Mouse (Mus musculus) spleen, postnatal 36 days (tissue): ENCODE data around the gene Aldh1l1.

ENCODE experiments used
- DNase-seq, 2 experiments: peaks; one replicate each; pipeline ENCODE4 v3.0.0; 2022; ENCODE audit warnings: low spot score in 2 of 2, mixed read lengths in 1 of 2

Gene Aldh1l1

DNA sequence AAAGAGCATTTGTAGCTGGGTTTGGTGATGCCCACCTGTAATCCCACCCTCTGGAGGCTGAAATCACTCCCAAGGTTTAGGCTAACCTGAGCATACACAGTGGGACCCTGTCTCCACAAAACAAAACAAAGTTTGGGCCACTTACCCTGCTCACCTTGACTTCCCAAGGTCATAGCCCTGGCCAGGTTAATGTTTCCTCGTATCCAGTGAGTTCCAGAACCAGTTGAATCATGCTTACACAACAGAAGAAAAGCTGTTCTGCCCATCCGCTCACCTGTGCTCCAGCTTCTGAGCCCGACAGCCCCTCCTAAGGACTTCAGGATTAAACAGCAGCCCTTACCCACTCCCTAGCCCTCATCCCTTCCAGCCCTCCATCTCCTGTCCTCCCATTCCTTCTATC is 60.8 kb downstream of the Aldh1l1 start:
- DNase-seq = no peak

DNA sequence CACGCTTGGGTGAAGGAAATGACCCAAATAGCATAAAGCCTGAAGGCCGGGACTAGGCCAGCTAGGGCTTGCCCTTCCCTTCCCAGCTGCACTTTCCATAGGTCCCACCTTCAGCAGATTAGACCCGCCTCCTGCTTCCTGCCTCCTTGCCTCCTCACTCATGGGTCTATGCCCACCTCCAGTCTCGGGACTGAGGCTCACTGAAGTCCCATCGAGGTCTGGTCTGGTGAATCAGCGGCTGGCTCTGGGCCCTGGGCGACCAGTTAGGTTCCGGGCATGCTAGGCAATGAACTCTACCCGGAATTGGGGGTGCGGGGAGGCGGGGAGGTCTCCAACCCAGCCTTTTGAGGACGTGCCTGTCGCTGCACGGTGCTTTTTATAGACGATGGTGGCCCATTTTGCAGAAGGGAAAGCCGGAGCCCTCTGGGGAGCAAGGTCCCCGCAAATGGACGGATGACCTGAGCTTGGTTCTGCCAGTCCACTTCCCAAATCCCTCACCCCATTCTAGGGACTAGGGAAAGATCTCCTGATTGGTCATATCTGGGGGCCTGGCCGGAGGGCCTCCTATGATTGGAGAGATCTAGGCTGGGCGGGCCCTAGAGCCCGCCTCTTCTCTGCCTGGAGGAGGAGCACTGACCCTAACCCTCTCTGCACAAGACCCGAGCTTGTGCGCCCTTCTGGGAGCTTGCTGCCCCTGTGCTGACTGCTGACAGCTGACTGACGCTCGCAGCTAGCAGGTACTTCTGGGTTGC is 64.1 kb downstream of the Aldh1l1 start:
- no peak for DNase-seq

DNA sequence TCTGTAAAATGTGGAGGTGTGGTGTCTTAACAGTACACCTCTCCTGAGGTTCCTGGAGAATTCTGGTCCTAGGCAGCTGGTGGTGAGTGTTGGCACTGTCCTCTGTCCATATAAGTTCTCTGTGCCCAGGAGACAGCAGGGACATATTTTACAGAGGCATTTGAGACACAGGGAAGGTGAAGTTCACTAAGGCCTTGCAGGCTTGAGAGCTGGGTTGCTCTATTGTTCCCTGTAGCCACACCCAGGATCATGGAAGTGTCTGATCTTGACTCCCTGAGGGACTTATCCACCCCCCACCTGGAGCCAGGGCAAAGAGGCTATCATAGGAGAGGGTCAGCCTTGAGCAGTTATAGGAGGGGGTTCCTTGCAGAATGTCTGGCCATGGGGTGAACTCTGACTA is 65.0 kb downstream of the Aldh1l1 start:
- no peak for DNase-seq

DNA sequence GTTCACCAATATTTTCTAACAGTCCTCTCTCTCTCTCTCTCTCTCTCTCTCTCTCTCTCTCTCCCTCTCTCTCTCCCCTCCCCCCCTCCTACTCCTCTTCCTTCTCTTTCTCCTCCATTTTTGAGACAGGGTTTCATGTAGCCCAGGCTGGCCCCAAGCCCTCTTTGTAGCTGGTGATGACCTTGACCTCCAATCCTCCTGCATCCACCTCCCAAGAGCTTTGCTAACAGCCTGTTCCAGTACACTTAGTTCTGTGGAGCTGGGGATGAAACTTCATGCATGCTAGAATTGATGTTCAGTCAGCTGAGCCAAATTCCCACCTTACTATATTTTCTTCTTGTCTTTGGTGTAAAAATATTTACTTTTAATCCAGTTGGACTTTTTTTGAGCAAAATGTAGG is 67.0 kb downstream of the Aldh1l1 start:
- no peak for DNase-seq

DNA sequence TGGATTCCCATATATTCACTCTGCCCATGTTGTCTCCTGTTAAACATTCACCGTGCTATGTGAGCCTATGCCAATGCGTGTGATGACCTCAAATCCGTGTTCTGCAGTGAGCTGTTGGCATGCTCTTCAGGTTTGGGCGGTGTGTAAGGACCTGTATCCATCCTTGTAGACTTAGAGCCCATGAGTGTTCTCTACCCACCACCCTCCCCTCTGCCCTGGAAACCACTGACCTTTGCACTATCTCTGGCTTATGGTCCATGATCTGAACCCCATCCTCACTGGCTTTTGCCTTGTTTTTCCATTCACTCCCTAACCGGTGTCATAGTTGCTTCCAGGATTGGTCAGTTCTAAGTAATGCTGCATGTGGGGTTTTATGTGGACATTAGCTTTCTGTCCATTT is 67.5 kb downstream of the Aldh1l1 start:
- DNase-seq = no peak

DNA sequence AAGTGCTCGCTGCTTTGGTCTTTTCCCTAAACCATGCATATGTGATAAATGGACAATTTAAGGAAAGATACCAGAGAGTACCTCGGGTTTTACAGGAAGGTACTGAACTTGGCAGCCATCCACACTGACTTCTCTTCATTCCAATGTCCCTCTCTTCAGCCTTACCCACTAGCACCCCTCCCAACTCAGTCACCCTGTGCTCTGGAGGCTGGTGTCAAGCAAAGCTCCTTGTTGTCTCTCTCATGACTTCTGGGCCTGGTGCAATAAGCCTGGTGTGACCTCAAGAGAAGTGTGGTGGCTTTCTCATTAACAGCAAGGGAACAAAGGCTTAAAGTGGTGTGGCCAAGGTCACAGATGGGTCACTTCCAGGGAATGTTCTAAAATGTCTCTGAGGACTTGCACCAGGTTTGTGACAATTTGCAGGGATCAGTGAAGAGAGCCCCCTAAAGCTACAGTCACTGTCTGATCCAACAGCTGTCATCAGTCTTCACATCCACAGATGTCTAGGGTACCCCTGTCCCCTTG is 70.4 kb downstream of the Aldh1l1 start:
- no peak for DNase-seq

DNA sequence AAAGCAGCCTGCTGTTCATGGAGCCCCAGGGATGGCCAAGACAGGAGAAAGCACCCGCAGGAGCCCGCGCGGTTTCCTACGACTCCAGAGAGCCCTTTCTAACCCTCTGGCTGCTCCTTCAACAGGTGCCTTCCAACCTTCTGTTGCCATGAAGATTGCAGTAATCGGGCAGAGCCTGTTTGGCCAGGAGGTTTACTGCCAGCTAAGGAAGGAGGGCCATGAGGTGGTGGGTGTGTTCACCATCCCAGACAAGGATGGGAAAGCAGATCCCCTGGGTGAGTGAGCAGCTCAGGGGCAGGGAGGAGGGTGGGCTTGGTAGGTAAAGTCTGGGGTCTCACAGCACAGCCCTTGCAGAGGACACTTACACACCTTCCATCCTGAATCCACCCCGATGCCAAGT is 70.8 kb downstream of the Aldh1l1 start:
- no peak for DNase-seq

DNA sequence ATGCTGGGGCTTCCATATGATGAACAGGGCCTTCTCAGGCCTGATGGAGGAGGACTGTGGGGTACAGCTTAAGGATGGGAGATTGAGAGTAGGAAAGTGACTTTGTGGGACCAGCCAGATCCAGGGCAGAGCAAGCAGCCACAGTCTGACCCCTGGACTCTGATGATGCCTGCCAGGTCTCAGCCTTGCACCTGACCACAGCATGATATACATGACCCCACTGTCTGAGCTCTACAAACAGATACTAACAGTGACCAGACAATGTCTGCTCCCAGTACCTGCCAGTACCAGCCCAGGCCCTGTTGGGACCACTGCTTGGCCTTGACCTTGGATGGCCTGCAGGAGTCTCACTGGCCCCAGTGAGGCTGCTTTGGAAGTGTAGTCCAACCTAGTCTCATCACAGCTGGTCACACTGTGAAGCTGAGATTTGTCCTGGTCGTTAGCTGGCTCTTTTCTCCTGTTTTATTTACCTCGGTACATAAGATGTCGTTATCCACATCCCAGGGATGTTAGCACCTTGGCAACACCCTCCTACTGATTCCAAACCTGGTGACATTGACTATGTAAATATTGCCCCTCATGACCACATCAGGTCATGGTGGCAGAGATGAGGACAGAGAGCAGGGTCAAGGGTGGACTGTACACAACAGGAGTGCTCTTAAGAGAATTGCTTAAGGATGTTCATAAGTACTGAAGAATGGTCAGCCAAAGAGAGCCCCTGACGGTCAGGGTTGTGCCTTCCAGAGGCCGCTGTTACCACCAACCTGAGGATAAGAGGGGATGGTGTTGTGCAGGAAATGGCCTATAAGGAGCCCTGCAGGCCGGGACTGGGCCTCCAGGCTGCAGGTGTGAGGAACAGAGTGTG is 71.8 kb downstream of the Aldh1l1 start:
- no peak for DNase-seq

DNA sequence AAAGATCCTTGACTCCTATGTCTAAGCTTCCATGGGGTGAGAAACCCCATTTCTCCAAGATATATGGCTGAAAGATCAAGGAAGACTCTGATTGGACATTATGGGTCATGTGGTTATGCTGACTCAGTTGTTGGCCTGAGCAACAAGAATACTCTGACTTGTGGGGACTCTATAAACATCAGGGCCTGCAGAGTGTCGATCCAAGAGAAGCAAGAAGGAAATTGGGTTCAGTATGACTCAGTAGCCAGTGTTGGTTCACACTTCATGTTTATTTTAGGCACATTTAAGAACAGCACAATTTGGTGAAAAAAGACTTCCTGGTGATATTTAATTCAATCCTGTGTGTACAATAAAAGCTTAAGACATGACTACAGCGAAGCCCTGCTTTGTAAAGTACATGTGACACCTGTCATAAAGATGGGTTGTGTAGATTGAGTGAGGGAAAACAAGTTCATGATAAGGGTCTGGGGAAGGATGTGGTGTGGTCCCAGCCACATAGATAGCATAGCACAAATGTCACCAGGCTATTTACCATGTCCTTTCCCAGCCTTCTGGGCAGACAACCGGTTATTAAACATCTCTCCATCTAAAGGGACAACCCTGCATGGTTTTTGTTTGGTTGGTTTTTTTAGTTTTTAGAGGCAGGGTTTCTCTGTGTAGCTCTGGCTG is 74.3 kb downstream of the Aldh1l1 start:
- no peak for DNase-seq

DNA sequence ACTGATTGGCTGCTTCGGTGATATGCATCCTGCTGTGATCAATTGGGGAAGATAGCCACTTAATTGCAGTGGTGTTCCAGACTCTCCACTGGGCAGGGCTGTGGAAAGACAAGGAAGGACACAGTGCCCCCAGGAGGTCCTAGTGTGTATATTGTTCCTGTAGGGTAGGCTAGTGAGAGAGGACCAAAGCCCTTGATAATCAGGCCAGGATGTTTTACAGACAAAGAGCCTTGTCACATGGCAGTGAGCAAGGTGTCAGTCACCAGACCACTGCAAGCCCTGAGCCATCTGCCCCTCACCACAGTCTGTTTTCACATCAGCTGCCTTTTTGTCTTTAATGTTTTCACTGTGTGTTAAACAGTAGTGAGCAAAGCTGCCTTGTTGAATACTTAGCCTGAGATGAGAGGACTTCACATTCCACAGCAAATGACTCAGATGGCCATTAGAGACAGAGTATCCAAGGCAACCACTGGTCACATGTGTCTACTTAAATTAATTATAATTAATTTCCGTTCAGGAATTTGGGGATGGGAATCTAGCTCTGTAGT is 75.1 kb downstream of the Aldh1l1 start:
- DNase-seq = no peak

DNA sequence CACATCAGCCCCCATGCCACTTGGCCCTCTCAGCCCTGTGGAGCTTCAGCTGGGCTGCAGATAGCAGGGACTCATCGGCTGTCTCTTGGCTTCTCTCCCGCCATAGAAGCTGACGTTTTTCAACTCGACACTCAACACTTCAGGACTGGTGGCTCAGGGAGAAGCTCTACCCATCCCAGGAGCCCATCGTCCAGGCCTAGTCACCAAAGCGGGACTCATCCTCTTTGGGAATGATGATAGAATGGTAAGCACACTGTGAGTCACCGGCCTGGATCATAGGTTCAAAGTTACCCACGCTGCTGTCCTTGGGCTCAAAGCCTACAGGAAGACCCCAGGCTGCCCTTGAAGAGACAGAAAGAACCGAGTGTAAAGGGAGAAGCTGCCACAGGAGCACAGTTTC is 78.0 kb downstream of the Aldh1l1 start:
- DNase-seq = no peak

DNA sequence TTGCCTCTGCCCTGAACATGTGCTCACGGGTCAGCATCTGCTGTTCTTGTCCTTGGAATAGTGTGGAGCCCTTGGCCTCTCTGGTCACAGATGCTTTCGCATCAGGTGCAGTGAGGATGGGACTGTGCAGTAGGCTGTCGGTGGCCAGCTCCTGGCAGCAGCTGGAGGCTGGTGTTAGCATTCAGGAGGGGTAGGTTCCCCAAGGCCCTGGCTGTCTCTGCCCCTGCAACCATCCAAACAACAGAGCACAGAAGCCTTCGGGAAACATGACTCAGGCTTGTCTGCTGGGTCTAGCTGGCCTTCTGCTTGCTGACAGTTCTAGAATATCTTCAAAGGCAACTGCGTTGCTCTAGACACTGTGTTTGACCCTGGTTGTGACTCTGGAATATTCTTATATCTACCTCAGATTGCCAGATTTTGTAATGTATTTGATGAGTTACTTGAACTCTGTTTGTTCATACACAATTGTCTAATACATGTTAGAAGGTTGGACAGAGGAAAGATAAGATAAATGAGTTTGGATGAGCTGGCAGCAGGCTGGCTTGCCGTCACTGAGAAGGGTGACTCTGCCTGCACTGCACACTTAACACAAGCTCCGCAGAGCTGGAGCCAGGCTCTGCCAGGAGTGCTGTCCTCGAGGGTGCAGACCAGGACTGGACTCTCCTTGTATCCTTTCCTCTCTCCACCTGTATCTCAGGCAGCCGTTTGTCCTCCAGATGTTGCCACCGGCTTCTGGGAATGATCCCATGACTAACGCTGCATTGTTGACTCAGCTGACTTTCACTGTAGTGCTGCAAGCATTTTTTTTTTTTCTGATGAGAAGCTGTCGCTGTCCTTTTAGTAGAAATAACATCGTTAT is 79.4 kb downstream of the Aldh1l1 start:
- DNase-seq = no peak

DNA sequence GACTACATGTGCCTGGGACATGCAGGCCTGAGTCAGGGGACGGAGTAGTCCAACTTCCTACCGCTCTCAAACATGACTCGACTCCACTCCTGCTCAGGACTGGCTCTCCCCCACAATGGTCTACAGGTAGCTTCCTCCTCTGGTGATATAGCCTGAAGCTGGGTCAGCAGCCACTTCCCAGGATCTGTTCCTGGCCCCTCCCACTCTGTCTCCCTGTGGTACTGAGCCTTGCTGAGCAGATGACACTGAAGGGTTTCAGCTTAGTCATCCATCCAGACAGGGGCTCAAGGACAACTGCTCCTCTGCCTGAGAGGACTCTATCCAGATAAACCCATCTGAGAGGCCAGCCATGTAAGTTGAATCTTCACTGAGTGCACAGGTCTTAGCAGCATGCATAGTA is 81.3 kb downstream of the Aldh1l1 start:
- no peak for DNase-seq

DNA sequence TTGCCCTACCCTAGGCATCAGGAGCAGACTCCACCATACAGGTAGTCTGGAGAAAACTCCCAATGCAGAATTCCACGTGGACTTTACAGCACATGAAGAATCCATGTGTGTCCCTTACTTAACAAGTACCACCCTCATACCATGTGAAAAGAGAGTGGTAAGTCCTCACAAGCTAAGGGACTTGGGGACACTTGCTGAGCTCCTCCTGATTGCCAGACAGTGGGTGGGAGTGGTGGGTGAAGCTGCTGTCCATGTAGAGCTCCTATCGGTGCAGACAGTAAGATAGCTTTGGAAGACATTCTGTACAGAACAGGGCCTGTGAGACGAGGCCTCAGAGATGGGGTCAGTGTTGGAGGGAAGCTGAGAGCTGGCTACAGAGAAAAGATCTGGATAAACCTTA is 81.7 kb downstream of the Aldh1l1 start:
- DNase-seq = no peak

DNA sequence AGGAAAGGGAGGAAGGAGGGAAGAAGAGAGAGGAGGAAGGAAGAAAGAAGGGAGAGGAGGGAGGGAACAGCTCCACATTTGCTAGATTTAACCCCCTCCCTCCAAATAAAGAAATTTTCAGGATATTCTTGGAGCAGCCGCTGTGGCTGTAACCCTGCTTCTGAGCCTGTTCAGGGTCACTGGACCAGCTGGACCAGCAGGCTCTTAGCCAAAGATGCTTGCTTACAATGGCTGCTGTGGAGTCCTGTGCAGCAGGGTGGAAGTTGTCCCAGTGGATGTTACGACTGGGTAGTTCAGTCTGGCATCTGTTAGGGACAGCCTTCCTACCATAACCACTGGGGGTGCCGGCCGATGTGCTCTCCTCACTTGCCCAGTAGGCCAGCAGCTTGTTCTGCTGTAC is 82.5 kb downstream of the Aldh1l1 start:
- no peak for DNase-seq

DNA sequence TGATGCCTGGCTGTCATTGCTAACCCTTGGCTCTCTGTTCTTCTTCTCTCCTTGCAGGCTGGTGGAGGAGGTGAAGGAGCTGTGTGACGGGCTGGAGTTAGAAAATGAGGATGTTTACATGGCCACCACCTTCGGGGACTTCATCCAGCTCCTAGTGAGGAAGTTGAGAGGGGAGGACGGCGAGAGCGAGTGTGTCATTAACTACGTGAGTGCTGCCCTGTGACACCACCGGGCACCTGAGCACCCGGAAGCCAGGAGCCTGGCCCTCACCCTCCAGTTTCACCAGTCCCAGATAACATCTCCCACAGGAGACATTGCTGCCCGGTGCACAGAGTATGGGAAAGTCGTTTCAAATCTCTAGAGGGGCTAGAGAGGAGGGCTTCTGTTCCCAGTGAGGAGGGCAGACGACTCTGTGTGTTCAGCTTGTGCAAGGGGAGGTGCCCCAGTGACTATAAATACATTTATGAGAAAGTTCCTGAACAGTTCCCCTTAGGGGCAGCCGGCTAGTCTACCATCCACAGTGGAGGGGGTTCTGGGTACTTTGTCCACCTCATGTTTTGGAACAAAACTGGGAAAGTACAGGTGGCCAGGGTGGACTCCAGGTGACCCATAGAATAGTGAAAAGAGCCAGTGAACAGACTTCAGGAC is 83.6 kb downstream of the Aldh1l1 start:
- DNase-seq = no peak

DNA sequence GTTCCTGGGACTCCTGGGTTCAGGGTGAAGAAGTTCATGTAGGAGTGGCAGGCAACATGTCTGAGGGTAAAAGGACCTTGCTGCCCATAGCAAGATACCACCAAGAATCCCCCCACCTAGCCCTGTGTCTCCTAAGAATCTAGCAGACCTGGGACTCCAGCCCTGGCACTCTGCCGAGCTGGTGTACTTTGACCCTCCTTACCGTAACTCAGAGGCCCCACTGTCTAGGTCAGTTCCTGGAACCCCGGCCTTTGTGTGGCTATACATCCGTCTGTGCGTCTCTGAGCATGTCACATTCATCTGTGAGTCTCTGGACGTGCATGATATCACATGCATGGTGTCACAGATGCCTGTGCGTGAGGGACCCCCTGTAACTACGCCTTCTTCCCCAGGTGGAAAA is 84.2 kb downstream of the Aldh1l1 start:
- DNase-seq = no peak

DNA sequence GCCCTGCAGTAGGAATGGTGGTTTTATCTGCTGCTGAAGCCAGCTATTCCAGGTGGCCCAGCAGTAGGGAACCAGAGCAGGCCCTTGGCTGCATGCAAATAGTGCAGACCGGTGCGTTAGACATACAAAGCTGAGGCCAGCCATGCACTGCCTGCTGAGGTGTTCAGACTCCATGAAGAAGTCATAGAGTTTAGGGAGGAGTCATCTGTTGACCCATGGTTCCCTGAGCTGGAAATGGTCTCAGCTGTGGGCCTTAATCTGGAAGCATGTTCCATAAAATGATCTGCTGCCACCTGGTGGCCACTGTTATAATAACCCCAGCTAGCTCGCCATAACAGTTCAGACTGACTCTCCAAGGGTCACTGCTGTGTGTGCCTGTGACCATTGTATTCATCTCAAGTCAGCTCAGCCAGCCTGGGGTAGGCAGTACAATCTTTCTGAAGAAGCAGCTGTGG is 89.1 kb downstream of the Aldh1l1 start:
- DNase-seq = peak in 1 of 2 experiments; percentile 37

DNA sequence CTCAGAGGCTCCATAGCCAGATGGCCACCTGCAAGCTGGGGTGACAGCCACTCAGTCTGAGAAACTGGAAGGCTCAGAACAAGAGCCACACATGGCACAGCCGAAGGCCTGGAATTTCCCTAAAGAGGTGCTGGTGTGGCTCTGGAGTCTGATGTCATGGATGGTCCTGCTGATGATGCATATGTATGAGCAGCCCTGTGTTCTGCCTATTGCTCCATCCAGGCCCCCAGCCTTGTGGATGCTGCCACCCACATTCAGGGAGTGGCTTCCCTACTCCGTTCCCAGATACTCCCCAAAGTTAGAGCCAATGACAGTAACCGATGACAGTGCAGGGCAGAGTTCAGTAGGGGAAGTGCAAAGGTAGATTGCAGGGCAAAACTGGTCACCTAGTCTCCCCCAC is 91.9 kb downstream of the Aldh1l1 start:
- no peak for DNase-seq

DNA sequence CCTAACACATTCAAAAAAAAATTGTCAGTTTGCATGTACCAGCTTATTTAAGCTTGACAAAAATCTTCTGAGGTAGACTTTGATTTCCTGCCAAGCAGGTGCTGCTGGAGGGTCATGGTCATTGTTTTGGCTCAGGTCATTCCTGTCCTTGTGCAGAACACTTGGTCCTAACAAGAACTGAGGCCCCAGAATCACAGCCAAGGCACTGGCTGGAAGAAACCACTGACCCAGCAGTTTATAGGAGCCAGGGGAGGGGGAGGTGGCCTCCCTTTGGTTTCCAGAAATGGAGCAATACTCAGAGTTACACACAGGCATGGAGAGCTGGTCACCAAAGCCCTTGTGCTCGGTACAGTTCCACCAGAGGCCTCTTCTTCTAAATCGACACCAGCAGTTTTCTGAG is 96.1 kb downstream of the Aldh1l1 start:
- DNase-seq = no peak

DNA sequence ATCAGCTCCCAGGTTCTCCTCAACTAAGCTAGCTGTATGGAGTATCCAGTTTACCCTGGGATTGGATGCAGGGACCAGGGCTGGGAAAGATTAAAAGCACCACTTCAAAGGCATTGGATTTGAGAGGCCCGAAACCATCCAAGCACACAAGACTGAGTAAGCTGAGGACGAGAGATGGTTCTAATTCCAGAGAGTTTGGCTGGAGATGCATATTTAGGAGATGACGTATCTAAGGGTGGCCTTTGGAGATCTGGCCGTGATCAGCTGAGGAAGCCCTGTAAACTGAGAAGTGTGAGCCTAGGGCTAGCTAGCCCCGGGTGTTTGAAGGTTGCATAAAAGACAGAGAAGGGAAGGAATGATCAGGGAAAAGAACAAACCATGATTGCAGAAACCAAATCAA is 101.9 kb downstream of the Aldh1l1 start:
- DNase-seq = no peak
